Mouse (Mus musculus) erythroblast, embryonic 14.5 days (primary cell): ENCODE results near the gene Lcp2.

Source experiments
- GATA1 ChIP-seq: IDR thresholded peaks from 2 replicates; pipeline ENCODE4 v1.6.1; 2012; ENCODE audit warnings: low read length, inconsistent platforms, mixed read lengths
- TAL1 ChIP-seq: IDR thresholded peaks from 3 replicates; pipeline ENCODE4 v1.6.1; 2012; ENCODE audit warnings: low read length, inconsistent platforms, mixed read lengths

- TF ChIP-seq GATA1 (no peak), TAL1 (no peak)
Measured at GRCm38 (mm10) chr11:34008702-34009101, 38.0 kb upstream of the Lcp2 start.
